Mouse (Mus musculus) thymus, adult 2 months (tissue): Measurements from ENCODE around the gene Mydgf.

Source experiments
- CTCF ChIP-seq: fragments of 200-500 bp; IDR thresholded peaks from 2 replicates; pipeline ENCODE4 v1.5.1; 2012; ENCODE audit warnings: mild to moderate bottlenecking, control low read depth, low read length, moderate library complexity, borderline replicate concordance; ENCODE audit not compliant: control insufficient read depth, poor library complexity, insufficient read depth; ENCODE audit errors: extremely low read depth
- POLR2A ChIP-seq: fragments of 200-500 bp; IDR thresholded peaks from 2 replicates; pipeline ENCODE4 v1.6.1; 2012; ENCODE audit warnings: mild to moderate bottlenecking, low read length, control low read depth, moderate library complexity; ENCODE audit not compliant: control insufficient read depth, poor library complexity, insufficient read depth; ENCODE audit errors: extremely low read depth

- no peak for TF ChIP-seq CTCF
- TF ChIP-seq POLR2A, result no peak
Observed at GRCm38 (mm10) chr17:56148790-56149618, 34.7 kb downstream of the Mydgf start.
